Mouse (Mus musculus): ENCODE data around the gene Pnck.

- TF ChIP-seq CTCF (conservative IDR thresholded peaks at IDR 0.05; ENCODE audit: low read length) (no peak), POU5F1 (IDR thresholded peaks at IDR 0.05; ENCODE audit: borderline replicate concordance, low read length) (no peak), NANOG (IDR thresholded peaks at IDR 0.05; ENCODE audit: borderline replicate concordance, low read length) (no peak)
These were observed 6.5 kb downstream of the Pnck start for GRCm38 (mm10) chrX:73653392-73653791.

All from E14TG2a.4 (cell line).